Mouse (Mus musculus) leukemia stem cell, adult 10-12 weeks (primary cell): ENCODE measurements around the gene Hspbap1. TPM values are rescaled to one million over a fixed set of nuclear protein-coding genes. Genes with fewer than 3 reads are reported as not detected.

Experiments used
- polyA plus RNA-seq: library from polyadenylated mRNA; stranded (reverse); fragments of >175 nt; gene quantifications from 2 replicates; pipeline ENCODE4 v1.2.3, GENCODE M21; 2012; ENCODE audit warnings: low replicate concordance

The Hspbap1 gene
- 10.8 and 10.9 TPM in 2 replicates for polyA plus RNA-seq

GRCm38 (mm10) chr16:35769878-35770657 is at the start of gene Hspbap1:
Gene Hspbap1 (plus strand): TSS chr16:35770375.

GRCm38 (mm10) chr16:35768785-35769642 is 1.2 kb upstream of the Hspbap1 start, which contains the start of gene Dirc2:
Gene Dirc2 (minus strand): TSS chr16:35769356.

GRCm38 (mm10) chr16:35871048-35871851 is 101.1 kb downstream of the Hspbap1 start, which contains the start of gene Parp14:
Gene Parp14 (minus strand): TSS chr16:35871544.

Other genes starting within 250 kb of the Hspbap1 start
- not detected in 2 replicates for gene Sema5b, start 229.2 kb upstream of the Hspbap1 start, polyA plus RNA-seq
- 5.0 and 5.2 TPM in 2 replicates for gene Dirc2, start 1.0 kb upstream of the Hspbap1 start, polyA plus RNA-seq
- 8.1 and 9.4 TPM in 2 replicates for gene Parp14, start 101.2 kb downstream of the Hspbap1 start, polyA plus RNA-seq
- gene Parp9, start 168.1 kb downstream of the Hspbap1 start, polyA plus RNA-seq: 1.4 and 6.4 TPM in 2 replicates
- 3.0 and 4.9 TPM in 2 replicates for gene Dtx3l, start 168.8 kb downstream of the Hspbap1 start, polyA plus RNA-seq
- gene Kpna1, start 208.4 kb downstream of the Hspbap1 start, polyA plus RNA-seq: 26.0 and 35.9 TPM in 2 replicates